Mouse (Mus musculus) urinary bladder, adult 2 months (tissue): ENCODE measurements around the gene Tekt1. TPM values are rescaled to one million over a fixed set of nuclear protein-coding genes. Genes with fewer than 3 reads are reported as not detected.
A peak's percentile ranks its signal among the peaks of the same experiment; 100 is the strongest.

ENCODE experiments used
- DNase-seq: peaks from one replicate; pipeline ENCODE4 v3.0.0; 2022; ENCODE audit warnings: low spot score
- polyA plus RNA-seq: library from polyadenylated mRNA; depleted of rRNA; stranded (reverse); fragments of >200 nt; gene quantifications from 2 replicates; pipeline ENCODE4 v1.2.3, GENCODE M21; 2012; rRNA removed

The Tekt1 gene
- polyA plus RNA-seq = 0.09 and 0.17 TPM in 2 replicates

- DNase-seq = no peak
These were observed at the start of gene Tekt1 for GRCm38 (mm10) chr11:72362347-72362741. TSS of gene Tekt1 (minus strand) at chr11:72362442.

- no peak for DNase-seq
These were observed 49.7 kb upstream of the Tekt1 start for GRCm38 (mm10) chr11:72411945-72412344.

GRCm38 (mm10) chr11:72411093-72411921 is 49.1 kb upstream of the Tekt1 start, which contains the start of gene Smtnl2:
TSS of gene Smtnl2 (minus strand) at chr11:72411713.
- DNase-seq = peak; percentile 71

- no peak for DNase-seq
These were observed 48.4 kb upstream of the Tekt1 start for GRCm38 (mm10) chr11:72410521-72411092.

GRCm38 (mm10) chr11:72409649-72410385 is 47.6 kb upstream of the Tekt1 start:
- DNase-seq = no peak

GRCm38 (mm10) chr11:72408451-72409170 is 46.4 kb upstream of the Tekt1 start:
- no peak for DNase-seq

GRCm38 (mm10) chr11:72407574-72407973 is 45.3 kb upstream of the Tekt1 start:
- DNase-seq = no peak

- no peak for DNase-seq
These were observed 44.8 kb upstream of the Tekt1 start for GRCm38 (mm10) chr11:72407081-72407480.

GRCm38 (mm10) chr11:72406079-72406675 is 43.9 kb upstream of the Tekt1 start:
- DNase-seq = no peak

- no peak for DNase-seq
These were observed 43.3 kb upstream of the Tekt1 start for GRCm38 (mm10) chr11:72405532-72405931.

GRCm38 (mm10) chr11:72402969-72403368 is 40.7 kb upstream of the Tekt1 start:
- no peak for DNase-seq

GRCm38 (mm10) chr11:72402017-72402416 is 39.8 kb upstream of the Tekt1 start:
- no peak for DNase-seq

GRCm38 (mm10) chr11:72401068-72401467 is 38.8 kb upstream of the Tekt1 start:
- no peak for DNase-seq

GRCm38 (mm10) chr11:72397811-72398525 is 35.7 kb upstream of the Tekt1 start:
- no peak for DNase-seq

- DNase-seq = no peak
These were observed 34.8 kb upstream of the Tekt1 start for GRCm38 (mm10) chr11:72397072-72397471.

- no peak for DNase-seq
These were observed 34.4 kb upstream of the Tekt1 start for GRCm38 (mm10) chr11:72396621-72397020.

- DNase-seq = no peak
These were observed 33.4 kb upstream of the Tekt1 start for GRCm38 (mm10) chr11:72395652-72396051.

- DNase-seq = no peak
These were observed 32.5 kb upstream of the Tekt1 start for GRCm38 (mm10) chr11:72394694-72395093.

GRCm38 (mm10) chr11:72393669-72394068 is 31.4 kb upstream of the Tekt1 start:
- DNase-seq = no peak

GRCm38 (mm10) chr11:72393243-72393642 is 31.0 kb upstream of the Tekt1 start:
- no peak for DNase-seq

GRCm38 (mm10) chr11:72391181-72391580 is 28.9 kb upstream of the Tekt1 start:
- no peak for DNase-seq
